Mouse (Mus musculus) intestine, embryonic 16.5 days (tissue): ENCODE measurements at regions not wholly inside any gene's neighbourhood (a gene's known extent, or its start where the extent isn't known, plus 50 kb on each side); places are given as distances from the start of the nearest gene placed in this dataset.

ENCODE experiments used
- ATAC-seq: fragments of 200-750 bp; cut with Nextera tagmentation; 2 replicates; pipeline ENCODE4 v1.8.0; 2017; ENCODE audit warnings: moderate TSS enrichment, moderate library complexity
- H3K27ac ChIP-seq: fragments of 300-500 bp; sonication (generic); 2 replicates; pipeline ENCODE4 v1.5.1; 2014; ENCODE audit warnings: mild to moderate bottlenecking, low read length
- H3K27me3 ChIP-seq: fragments of 300-500 bp; sonication (generic); replicated peaks from 2 replicates; pipeline ENCODE4 v1.6.1; 2014; ENCODE audit warnings: low read length, control low read depth, mixed read lengths; ENCODE audit not compliant: control insufficient read depth, insufficient read depth
- H3K36me3 ChIP-seq: fragments of 300-500 bp; sonication (generic); 2 replicates; pipeline ENCODE4 v1.6.1; 2014; ENCODE audit warnings: low read length, control low read depth; ENCODE audit not compliant: control insufficient read depth, insufficient read depth
- H3K4me1 ChIP-seq: fragments of 300-500 bp; sonication (generic); 2 replicates; pipeline ENCODE4 v1.6.1; 2014; ENCODE audit warnings: low read length, control low read depth, mixed read lengths; ENCODE audit not compliant: control insufficient read depth, insufficient read depth
- H3K4me2 ChIP-seq: fragments of 300-500 bp; sonication (generic); 2 replicates; pipeline ENCODE4 v1.6.1; 2014; ENCODE audit warnings: low read depth, low read length, control low read depth
- H3K4me3 ChIP-seq: fragments of 300-500 bp; sonication (generic); 2 replicates; pipeline ENCODE4 v1.5.1; 2014; ENCODE audit warnings: mild to moderate bottlenecking, low read length
- H3K9ac ChIP-seq: fragments of 300-500 bp; sonication (generic); 2 replicates; pipeline ENCODE4 v1.6.1; 2014; ENCODE audit warnings: low read depth, low read length
- H3K9me3 ChIP-seq: fragments of 300-500 bp; sonication (generic); 2 replicates; pipeline ENCODE4 v1.6.1; 2016; ENCODE audit warnings: low read length, control low read depth; ENCODE audit not compliant: control insufficient read depth
- WGBS: fragments of 180-500 bp; shearing (Covaris S2); extraction: QIAGEN DNeasy Blood & Tissue Kit; methylation state at CpG from one replicate; pipeline ENCODE4 v1.1.7; 2014; 5-methylcytosine and 5-hydroxymethylcytosine counted together

- Histone ChIP-seq H3K9me3 (no peaks in the 10 kb centered on the region), H3K36me3 (no peaks in the 10 kb centered on the region), H3K4me1 (peaks cover 6% of the 10 kb centered on the region; the same call in 1 of the 2 replicates), H3K27me3 (no peaks in the 10 kb centered on the region), H3K9ac (no peak overlapping the region), H3K27ac (no peak overlapping the region), H3K4me3 (no peak overlapping the region), H3K4me2 (no peak overlapping the region)
- ATAC-seq, result peak; percentile 68
- WGBS, result 58% methylated on average over 8 of the region's 8 CpGs
Measured at GRCm38 (mm10) chr1:184353832-184354449, 319.8 kb upstream of the 1700056E22Rik start.

GRCm38 (mm10) chr1:184351760-184352159, 317.7 kb upstream of the 1700056E22Rik start:
- Histone ChIP-seq H3K4me3 (no peak overlapping the region), H3K36me3 (no peaks in the 10 kb centered on the region), H3K4me1 (peaks cover 3% of the 10 kb centered on the region; the same call in 1 of the 2 replicates), H3K9ac (no peak overlapping the region), H3K27ac (no peak overlapping the region), H3K27me3 (no peaks in the 10 kb centered on the region), H3K9me3 (no peaks in the 10 kb centered on the region), H3K4me2 (no peak overlapping the region)
- ATAC-seq, result peak; percentile 28; the same call in 1 of the 2 replicates
- WGBS, result 59% methylated on average over 5 of the region's 5 CpGs

- Histone ChIP-seq H3K4me1 (no peaks in the 10 kb centered on the region), H3K36me3 (no peaks in the 10 kb centered on the region), H3K9ac (no peak overlapping the region), H3K27me3 (no peaks in the 10 kb centered on the region), H3K9me3 (no peaks in the 10 kb centered on the region), H3K4me3 (no peak overlapping the region), H3K4me2 (no peak overlapping the region), H3K27ac (no peak overlapping the region)
- no peak for ATAC-seq
- 58% methylated on average over 2 of the region's 2 CpGs for WGBS
Measured at GRCm38 (mm10) chr1:184344829-184345228, 310.7 kb upstream of the 1700056E22Rik start.

GRCm38 (mm10) chr1:184335952-184336351, 301.9 kb upstream of the 1700056E22Rik start:
- no peak overlapping the region for H3K4me2 ChIP-seq
- no peak overlapping the region for H3K27ac ChIP-seq
- no peaks in the 10 kb centered on the region for H3K27me3 ChIP-seq
- H3K9me3 ChIP-seq, result no peaks in the 10 kb centered on the region
- ATAC-seq, result no peak
- no peak overlapping the region for H3K4me3 ChIP-seq
- 89% methylated on average over 3 of the region's 3 CpGs for WGBS
- H3K9ac ChIP-seq, result no peak overlapping the region
- H3K36me3 ChIP-seq, result no peaks in the 10 kb centered on the region
- no peaks in the 10 kb centered on the region for H3K4me1 ChIP-seq

- Histone ChIP-seq H3K27me3 (no peaks in the 10 kb centered on the region), H3K36me3 (no peaks in the 10 kb centered on the region), H3K4me2 (no peak overlapping the region), H3K9ac (no peak overlapping the region), H3K4me1 (no peaks in the 10 kb centered on the region), H3K27ac (no peak overlapping the region), H3K9me3 (no peaks in the 10 kb centered on the region), H3K4me3 (no peak overlapping the region)
- ATAC-seq, result no peak
- WGBS, result 33% methylated on average over 6 of the region's 6 CpGs
Measured at GRCm38 (mm10) chr1:184335281-184335680, 301.2 kb upstream of the 1700056E22Rik start.

GRCm38 (mm10) chr1:184334818-184335217, 300.7 kb upstream of the 1700056E22Rik start:
- Histone ChIP-seq H3K27me3 (no peaks in the 10 kb centered on the region), H3K4me3 (no peak overlapping the region), H3K9ac (no peak overlapping the region), H3K27ac (no peak overlapping the region), H3K9me3 (no peaks in the 10 kb centered on the region), H3K36me3 (no peaks in the 10 kb centered on the region), H3K4me1 (no peaks in the 10 kb centered on the region), H3K4me2 (no peak overlapping the region)
- WGBS, result 44% methylated on average over 5 of the region's 5 CpGs
- no peak for ATAC-seq

GRCm38 (mm10) chr1:184333086-184333485, 299.0 kb upstream of the 1700056E22Rik start:
- no peaks in the 10 kb centered on the region for H3K27me3 ChIP-seq
- H3K36me3 ChIP-seq, result no peaks in the 10 kb centered on the region
- no peaks in the 10 kb centered on the region for H3K9me3 ChIP-seq
- H3K4me3 ChIP-seq, result no peak overlapping the region
- WGBS, result 86% methylated on average over 5 of the region's 5 CpGs
- no peak overlapping the region for H3K27ac ChIP-seq
- ATAC-seq, result no peak
- no peak overlapping the region for H3K9ac ChIP-seq
- no peaks in the 10 kb centered on the region for H3K4me1 ChIP-seq
- no peak overlapping the region for H3K4me2 ChIP-seq

- 67% methylated on average over 11 of the region's 11 CpGs for WGBS
- no peak for ATAC-seq
- H3K27ac ChIP-seq, result no peak overlapping the region
- no peaks in the 10 kb centered on the region for H3K27me3 ChIP-seq
- no peak overlapping the region for H3K9ac ChIP-seq
- H3K9me3 ChIP-seq, result no peaks in the 10 kb centered on the region
- no peak overlapping the region for H3K4me2 ChIP-seq
- no peaks in the 10 kb centered on the region for H3K4me1 ChIP-seq
- no peaks in the 10 kb centered on the region for H3K36me3 ChIP-seq
- no peak overlapping the region for H3K4me3 ChIP-seq
Measured at GRCm38 (mm10) chr1:184330516-184331350, 296.6 kb upstream of the 1700056E22Rik start.

GRCm38 (mm10) chr1:184326191-184326590, 292.1 kb upstream of the 1700056E22Rik start:
- WGBS, result 89% methylated on average over 3 of the region's 3 CpGs
- Histone ChIP-seq H3K4me1 (no peaks in the 10 kb centered on the region), H3K36me3 (no peaks in the 10 kb centered on the region), H3K4me2 (no peak overlapping the region), H3K27me3 (no peaks in the 10 kb centered on the region), H3K9me3 (no peaks in the 10 kb centered on the region), H3K9ac (no peak overlapping the region), H3K4me3 (no peak overlapping the region), H3K27ac (no peak overlapping the region)
- ATAC-seq, result no peak
